Mouse (Mus musculus) brain, embryonic 14.5 days (tissue): ENCODE measurements at regions not wholly inside any gene's neighbourhood (a gene's known extent, or its start where the extent isn't known, plus 50 kb on each side); places are given as distances from the start of the nearest gene placed in this dataset.

ENCODE experiments used
- CTCF ChIP-seq: fragments of 200-500 bp; IDR thresholded peaks from 2 replicates; pipeline ENCODE4 v1.5.1; 2012; ENCODE audit warnings: inconsistent platforms, mild to moderate bottlenecking, moderate library complexity, borderline replicate concordance; ENCODE audit not compliant: insufficient read depth, insufficient read length; ENCODE audit errors: extremely low read depth
- POLR2A ChIP-seq: fragments of 200-500 bp; IDR thresholded peaks from 2 replicates; pipeline ENCODE4 v1.6.1; 2012; ENCODE audit warnings: mild to moderate bottlenecking, inconsistent platforms, borderline replicate concordance; ENCODE audit not compliant: poor library complexity, insufficient read depth, insufficient read length, severe bottlenecking; ENCODE audit errors: extremely low read depth

GRCm38 (mm10) chr2:42845489-42845888 lies 192.1 kb upstream of the Lrp1b start:
- no peak for TF ChIP-seq CTCF
- no peak for TF ChIP-seq POLR2A
